Mouse (Mus musculus) heart, adult 2 months (tissue): ENCODE measurements around the gene Msrb3.

ENCODE experiments used
- CTCF ChIP-seq: fragments of 200-600 bp; IDR thresholded peaks from 2 replicates; pipeline ENCODE4 v1.8.1; 2022; ENCODE audit warnings: antibody characterized with exemption, mild to moderate bottlenecking, moderate library complexity
- EP300 ChIP-seq: fragments of 200-500 bp; IDR thresholded peaks from 2 replicates; pipeline ENCODE4 v1.6.1; 2011; ENCODE audit warnings: low read depth, low read length, control low read depth; ENCODE audit not compliant: insufficient read depth
- POLR2A ChIP-seq: fragments of 200-500 bp; IDR thresholded peaks from 2 replicates; pipeline ENCODE4 v1.6.1; 2011; ENCODE audit warnings: mild to moderate bottlenecking, low read depth, low read length, control low read depth; ENCODE audit not compliant: insufficient read depth

DNA sequence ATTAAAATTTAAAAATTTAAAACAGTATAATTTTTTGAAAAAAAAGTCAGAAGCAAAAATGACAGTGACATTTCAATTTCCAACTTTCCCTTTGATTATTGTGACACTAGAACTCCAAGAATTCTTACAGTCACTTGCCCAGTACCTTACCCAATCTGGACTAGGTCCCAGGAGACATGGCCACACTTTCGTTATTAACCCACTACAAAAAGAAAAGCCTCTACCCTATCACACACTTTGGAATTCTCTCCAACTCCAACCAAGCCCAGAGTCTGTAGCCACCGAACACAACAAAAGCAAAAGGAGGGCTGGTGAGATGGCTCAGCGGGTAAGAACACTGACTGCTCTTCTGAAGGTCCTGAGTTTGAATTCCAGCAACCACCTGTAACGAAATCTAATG, 7.8 kb downstream of the Msrb3 start:
- TF ChIP-seq CTCF (no peak), POLR2A (no peak), EP300 (no peak)
